Mouse (Mus musculus) erythroblast, embryonic 14.5 days (primary cell): ENCODE measurements around the gene Syndig1. TPM values are rescaled to one million over a fixed set of nuclear protein-coding genes. Genes with fewer than 3 reads are reported as not detected.

Experiments
- H3K27me3 ChIP-seq: 2 replicates; pipeline ENCODE4 v1.6.1; 2012; ENCODE audit warnings: inconsistent platforms; ENCODE audit not compliant: control insufficient read depth
- H3K36me3 ChIP-seq: 2 replicates; pipeline ENCODE4 v1.6.1; 2012; ENCODE audit warnings: mild to moderate bottlenecking, inconsistent platforms; ENCODE audit not compliant: control insufficient read depth
- H3K4me1 ChIP-seq: 2 replicates; pipeline ENCODE4 v1.6.1; 2012; ENCODE audit warnings: inconsistent platforms; ENCODE audit not compliant: control insufficient read depth
- H3K4me3 ChIP-seq: replicated peaks from 2 replicates; pipeline ENCODE3; 2012; ENCODE audit warnings: moderate library complexity, mild to moderate bottlenecking, inconsistent platforms
- H3K9me3 ChIP-seq: 2 replicates; pipeline ENCODE4 v1.6.1; 2012; ENCODE audit warnings: low read length, inconsistent platforms, mixed read lengths; ENCODE audit not compliant: control insufficient read depth
- GATA1 ChIP-seq: IDR thresholded peaks from 2 replicates; pipeline ENCODE4 v1.6.1; 2012; ENCODE audit warnings: low read length, inconsistent platforms, mixed read lengths
- TAL1 ChIP-seq: IDR thresholded peaks from 3 replicates; pipeline ENCODE4 v1.6.1; 2012; ENCODE audit warnings: low read length, inconsistent platforms, mixed read lengths
- polyA plus RNA-seq: library from polyadenylated mRNA; stranded (reverse); fragments of >175 nt; gene quantifications from 2 replicates; pipeline ENCODE4 v1.2.3, GENCODE M21; 2012

Syndig1 gene
- polyA plus RNA-seq: not detected in 2 replicates

- Histone ChIP-seq H3K4me3 (no peak within 1 kb of the TSS), H3K4me1 (no peaks in the 10 kb centered on the region), H3K27me3 (peaks cover 38% of the 10 kb centered on the region), H3K36me3 (no peaks in the 10 kb centered on the region), H3K9me3 (peaks cover 3% of the 10 kb centered on the region; the same call in 1 of the 2 replicates)
- TF ChIP-seq TAL1: no peak
- TF ChIP-seq GATA1: no peak
Measured at GRCm38 (mm10) chr2:149828911-149829310, at the start of gene Syndig1. Gene Syndig1 (plus strand): TSS chr2:149829211.

- H3K4me3 ChIP-seq: no peak overlapping the region
- H3K9me3 ChIP-seq: peaks cover 3% of the 10 kb centered on the region
- H3K27me3 ChIP-seq: no peaks in the 10 kb centered on the region
- no peaks in the 10 kb centered on the region for H3K36me3 ChIP-seq
- TF ChIP-seq TAL1: no peak
- TF ChIP-seq GATA1: no peak
- H3K4me1 ChIP-seq: no peaks in the 10 kb centered on the region
Measured at GRCm38 (mm10) chr2:149798613-149799012, 30.4 kb upstream of the Syndig1 start.

GRCm38 (mm10) chr2:149804599-149805140 lies 24.3 kb upstream of the Syndig1 start:
- Histone ChIP-seq H3K4me1 (no peaks in the 10 kb centered on the region), H3K27me3 (no peaks in the 10 kb centered on the region), H3K36me3 (no peaks in the 10 kb centered on the region), H3K9me3 (peaks cover 10% of the 10 kb centered on the region), H3K4me3 (no peak overlapping the region)
- no peak for TF ChIP-seq GATA1
- no peak for TF ChIP-seq TAL1

- H3K27me3 ChIP-seq: no peaks in the 10 kb centered on the region
- H3K9me3 ChIP-seq: peaks cover 14% of the 10 kb centered on the region
- H3K4me3 ChIP-seq: no peak overlapping the region
- no peaks in the 10 kb centered on the region for H3K4me1 ChIP-seq
- no peak for TF ChIP-seq TAL1
- TF ChIP-seq GATA1: no peak
- H3K36me3 ChIP-seq: no peaks in the 10 kb centered on the region
Measured at GRCm38 (mm10) chr2:149805256-149805655, 23.8 kb upstream of the Syndig1 start.

GRCm38 (mm10) chr2:149812899-149813298 lies 16.1 kb upstream of the Syndig1 start:
- Histone ChIP-seq H3K36me3 (no peaks in the 10 kb centered on the region), H3K9me3 (peaks cover 14% of the 10 kb centered on the region), H3K27me3 (no peaks in the 10 kb centered on the region), H3K4me1 (no peaks in the 10 kb centered on the region), H3K4me3 (no peak overlapping the region)
- TF ChIP-seq GATA1: no peak
- TF ChIP-seq TAL1: no peak

GRCm38 (mm10) chr2:149818395-149818794 lies 10.6 kb upstream of the Syndig1 start:
- H3K27me3 ChIP-seq: no peaks in the 10 kb centered on the region
- peaks cover 8% of the 10 kb centered on the region; the same call in 1 of the 2 replicates for H3K9me3 ChIP-seq
- TF ChIP-seq TAL1: no peak
- TF ChIP-seq GATA1: no peak
- no peaks in the 10 kb centered on the region for H3K36me3 ChIP-seq
- H3K4me1 ChIP-seq: no peaks in the 10 kb centered on the region
- H3K4me3 ChIP-seq: no peak overlapping the region

GRCm38 (mm10) chr2:149819751-149820150 lies 9.3 kb upstream of the Syndig1 start:
- Histone ChIP-seq H3K27me3 (no peaks in the 10 kb centered on the region), H3K36me3 (no peaks in the 10 kb centered on the region), H3K9me3 (peaks cover 7% of the 10 kb centered on the region; the same call in 1 of the 2 replicates), H3K4me3 (no peak overlapping the region), H3K4me1 (no peaks in the 10 kb centered on the region)
- no peak for TF ChIP-seq TAL1
- TF ChIP-seq GATA1: no peak

- Histone ChIP-seq H3K4me1 (no peaks in the 10 kb centered on the region), H3K27me3 (no peaks in the 10 kb centered on the region), H3K9me3 (peaks cover 7% of the 10 kb centered on the region; the same call in 1 of the 2 replicates), H3K36me3 (no peaks in the 10 kb centered on the region), H3K4me3 (no peak overlapping the region)
- TF ChIP-seq GATA1 (no peak), TAL1 (no peak)
Measured at GRCm38 (mm10) chr2:149820201-149820600, 8.8 kb upstream of the Syndig1 start.

- H3K9me3 ChIP-seq: peaks cover 3% of the 10 kb centered on the region; the same call in 1 of the 2 replicates
- peaks cover 38% of the 10 kb centered on the region for H3K27me3 ChIP-seq
- no peaks in the 10 kb centered on the region for H3K36me3 ChIP-seq
- H3K4me3 ChIP-seq: no peak overlapping the region
- TF ChIP-seq GATA1 (no peak), TAL1 (no peak)
- H3K4me1 ChIP-seq: no peaks in the 10 kb centered on the region
Measured at GRCm38 (mm10) chr2:149829955-149830535, 1.0 kb downstream of the Syndig1 start.
